Mouse (Mus musculus) stomach, embryonic 14.5 days (tissue): ENCODE data around the gene Cyb561. TPM values are rescaled to one million over a fixed set of nuclear protein-coding genes. Genes with fewer than 3 reads are reported as not detected.

Source experiments
- ATAC-seq: fragments of 200-750 bp; cut with Nextera tagmentation; 2 replicates; pipeline ENCODE4 v1.8.0; 2017; ENCODE audit warnings: low read depth, moderate TSS enrichment; ENCODE audit not compliant: insufficient number of reproducible peaks, insufficient read depth, low FRiP score
- H3K27ac ChIP-seq: fragments of 300-500 bp; sonication (generic); 2 replicates; pipeline ENCODE4 v1.5.1; 2014; ENCODE audit warnings: mild to moderate bottlenecking, low read length, moderate library complexity, mixed read lengths
- H3K27me3 ChIP-seq: fragments of 300-500 bp; sonication (generic); 2 replicates; pipeline ENCODE4 v1.6.1; 2014; ENCODE audit warnings: low read length, control low read depth, mixed read lengths; ENCODE audit not compliant: control insufficient read depth, insufficient read depth
- H3K36me3 ChIP-seq: fragments of 300-500 bp; sonication (generic); 2 replicates; pipeline ENCODE4 v1.6.1; 2014; ENCODE audit warnings: mild to moderate bottlenecking, control low read depth, low read length, moderate library complexity, mixed read lengths; ENCODE audit not compliant: control insufficient read depth, insufficient read depth
- H3K4me1 ChIP-seq: fragments of 300-500 bp; sonication (generic); 2 replicates; pipeline ENCODE4 v1.6.1; 2014; ENCODE audit warnings: low read length, control low read depth, mixed read lengths; ENCODE audit not compliant: control insufficient read depth, insufficient read depth
- H3K4me2 ChIP-seq: fragments of 300-500 bp; sonication (generic); replicated peaks from 2 replicates; pipeline ENCODE4 v1.6.1; 2014; ENCODE audit warnings: low read depth, low read length, control low read depth
- H3K4me3 ChIP-seq: fragments of 300-500 bp; sonication (generic); 2 replicates; pipeline ENCODE4 v1.5.1; 2014; ENCODE audit warnings: low read depth, low read length, control low read depth
- H3K9ac ChIP-seq: fragments of 300-500 bp; sonication (generic); replicated peaks from 2 replicates; pipeline ENCODE4 v1.6.1; 2014; ENCODE audit warnings: low read depth, mild to moderate bottlenecking, control low read depth, low read length, moderate library complexity, mixed read lengths
- H3K9me3 ChIP-seq: fragments of 300-500 bp; sonication (generic); 2 replicates; pipeline ENCODE4 v1.6.1; 2016; ENCODE audit warnings: low read depth, low read length, control low read depth; ENCODE audit not compliant: control insufficient read depth
- WGBS: fragments of 180-500 bp; shearing (Covaris S2); extraction: QIAGEN DNeasy Blood & Tissue Kit; methylation state at CpG from one replicate; pipeline ENCODE4 v1.1.7; 2014; 5-methylcytosine and 5-hydroxymethylcytosine counted together
- polyA plus RNA-seq: library from polyadenylated mRNA; unstranded; fragments of >200 nt; fragmentation: Nextera tagmentation; extraction: Ambion mirVana; gene quantifications from 2 replicates; pipeline ENCODE4 v1.2.1, GENCODE M21; 2014

Gene Cyb561
- polyA plus RNA-seq, 1 experiment from 2014 or later = 36.8 TPM

- no peaks in the 10 kb centered on the region for H3K4me1 ChIP-seq
- H3K27me3 ChIP-seq = no peaks in the 10 kb centered on the region
- no peak overlapping the region for H3K9ac ChIP-seq
- H3K27ac ChIP-seq = no peak overlapping the region
- no peaks in the 10 kb centered on the region for H3K9me3 ChIP-seq
- no peak for ATAC-seq
- no peak overlapping the region for H3K4me3 ChIP-seq
- WGBS = 82% methylated on average over 6 of the region's 6 CpGs
- H3K36me3 ChIP-seq = no peaks in the 10 kb centered on the region
- no peak overlapping the region for H3K4me2 ChIP-seq
These were observed 16.9 kb downstream of the Cyb561 start for GRCm38 (mm10) chr11:105936200-105936599.

- no peaks in the 10 kb centered on the region for H3K9me3 ChIP-seq
- H3K27me3 ChIP-seq = no peaks in the 10 kb centered on the region
- H3K27ac ChIP-seq = no peak overlapping the region
- ATAC-seq = no peak
- no peak overlapping the region for H3K4me2 ChIP-seq
- H3K4me3 ChIP-seq = no peak overlapping the region
- no peak overlapping the region for H3K9ac ChIP-seq
- no peaks in the 10 kb centered on the region for H3K36me3 ChIP-seq
- 84% methylated on average over 8 of the region's 8 CpGs for WGBS
- H3K4me1 ChIP-seq = no peaks in the 10 kb centered on the region
These were observed 17.6 kb downstream of the Cyb561 start for GRCm38 (mm10) chr11:105935496-105935895.

- Histone ChIP-seq H3K36me3 (no peaks in the 10 kb centered on the region), H3K9ac (no peak overlapping the region), H3K27ac (no peak overlapping the region), H3K9me3 (no peaks in the 10 kb centered on the region), H3K4me2 (no peak overlapping the region), H3K4me3 (no peak overlapping the region), H3K27me3 (no peaks in the 10 kb centered on the region), H3K4me1 (no peaks in the 10 kb centered on the region)
- no peak for ATAC-seq
- whole genome bisulfite sequencing = 51% methylated on average over 6 of the region's 6 CpGs
These were observed 18.3 kb downstream of the Cyb561 start for GRCm38 (mm10) chr11:105934816-105935215.

GRCm38 (mm10) chr11:105934303-105934711, 18.8 kb downstream of the Cyb561 start:
- Histone ChIP-seq H3K27ac (no peak overlapping the region), H3K27me3 (no peaks in the 10 kb centered on the region), H3K9ac (no peak overlapping the region), H3K4me2 (no peak overlapping the region), H3K4me1 (no peaks in the 10 kb centered on the region), H3K9me3 (no peaks in the 10 kb centered on the region), H3K36me3 (no peaks in the 10 kb centered on the region), H3K4me3 (no peak overlapping the region)
- ATAC-seq = no peak
- WGBS = 54% methylated on average over 5 of the region's 5 CpGs

GRCm38 (mm10) chr11:105933746-105934145, 19.4 kb downstream of the Cyb561 start:
- Histone ChIP-seq H3K9ac (no peak overlapping the region), H3K4me3 (no peak overlapping the region), H3K4me2 (no peak overlapping the region), H3K36me3 (no peaks in the 10 kb centered on the region), H3K9me3 (no peaks in the 10 kb centered on the region), H3K27me3 (no peaks in the 10 kb centered on the region), H3K4me1 (no peaks in the 10 kb centered on the region), H3K27ac (no peak overlapping the region)
- ATAC-seq = no peak
- WGBS = 78% methylated on average over 8 of the region's 8 CpGs

GRCm38 (mm10) chr11:105931380-105931779, 21.8 kb downstream of the Cyb561 start:
- 76% methylated on average over 3 of the region's 3 CpGs for WGBS
- Histone ChIP-seq H3K9me3 (no peaks in the 10 kb centered on the region), H3K4me1 (no peaks in the 10 kb centered on the region; the same call in 1 of the 2 replicates), H3K9ac (no peak overlapping the region), H3K4me2 (no peak overlapping the region), H3K36me3 (no peaks in the 10 kb centered on the region), H3K4me3 (no peak overlapping the region), H3K27me3 (no peaks in the 10 kb centered on the region), H3K27ac (no peak overlapping the region)
- no peak for ATAC-seq

GRCm38 (mm10) chr11:105928171-105928570, 25.0 kb downstream of the Cyb561 start:
- no peak overlapping the region for H3K4me2 ChIP-seq
- peaks cover 9% of the 10 kb centered on the region for H3K36me3 ChIP-seq
- 73% methylated on average over 5 of the region's 5 CpGs for WGBS
- H3K27me3 ChIP-seq = no peaks in the 10 kb centered on the region
- no peak overlapping the region for H3K4me3 ChIP-seq
- no peak overlapping the region for H3K27ac ChIP-seq
- ATAC-seq = no peak
- no peak overlapping the region for H3K9ac ChIP-seq
- H3K4me1 ChIP-seq = no peaks in the 10 kb centered on the region; the same call in 1 of the 2 replicates
- H3K9me3 ChIP-seq = no peaks in the 10 kb centered on the region

GRCm38 (mm10) chr11:105927065-105928030, 25.8 kb downstream of the Cyb561 start:
- WGBS = 58% methylated on average over 14 of the region's 14 CpGs
- no peaks in the 10 kb centered on the region for H3K9me3 ChIP-seq
- H3K4me1 ChIP-seq = no peaks in the 10 kb centered on the region; the same call in 1 of the 2 replicates
- H3K9ac ChIP-seq = no peak overlapping the region
- peaks cover 15% of the 10 kb centered on the region for H3K36me3 ChIP-seq
- no peak overlapping the region for H3K4me2 ChIP-seq
- H3K4me3 ChIP-seq = no peak overlapping the region
- H3K27ac ChIP-seq = no peak overlapping the region
- no peak for ATAC-seq
- no peaks in the 10 kb centered on the region for H3K27me3 ChIP-seq
